Mouse (Mus musculus) heart, embryonic 11.5 days (tissue): Measurements from ENCODE around the gene Nanp. TPM values are rescaled to one million over a fixed set of nuclear protein-coding genes. Genes with fewer than 3 reads are reported as not detected.
A peak's percentile ranks its signal among the peaks of the same experiment; 100 is the strongest.

Experiments used
- ATAC-seq: fragments of 200-750 bp; cut with Nextera tagmentation; replicated peaks from 2 replicates; pipeline ENCODE4 v1.8.0; 2017; ENCODE audit warnings: moderate library complexity; ENCODE audit not compliant: insufficient number of reproducible peaks, low FRiP score, low TSS enrichment
- H3K27ac ChIP-seq: fragments of 300-500 bp; sonication (generic); 2 replicates; pipeline ENCODE4 v1.5.1; 2014; ENCODE audit warnings: mild to moderate bottlenecking, low read depth, low read length
- H3K27me3 ChIP-seq: fragments of 300-500 bp; sonication (generic); 2 replicates; pipeline ENCODE4 v1.6.1; 2014; ENCODE audit warnings: mild to moderate bottlenecking, low read length, mixed read lengths; ENCODE audit not compliant: control insufficient read depth, insufficient read depth
- H3K36me3 ChIP-seq: fragments of 300-500 bp; sonication (generic); 2 replicates; pipeline ENCODE4 v1.6.1; 2014; ENCODE audit warnings: mild to moderate bottlenecking, low read length, moderate library complexity, mixed read lengths; ENCODE audit not compliant: control insufficient read depth, insufficient read depth
- H3K4me1 ChIP-seq: fragments of 300-500 bp; sonication (generic); 2 replicates; pipeline ENCODE4 v1.6.1; 2014; ENCODE audit warnings: low read length; ENCODE audit not compliant: control insufficient read depth, insufficient read depth
- H3K4me2 ChIP-seq: fragments of 300-500 bp; sonication (generic); 2 replicates; pipeline ENCODE4 v1.6.1; 2014; ENCODE audit warnings: mild to moderate bottlenecking, moderate library complexity
- H3K4me3 ChIP-seq: fragments of 300-500 bp; sonication (generic); 2 replicates; pipeline ENCODE4 v1.5.1; 2014; ENCODE audit warnings: low read depth, low read length
- H3K9ac ChIP-seq: fragments of 300-500 bp; sonication (generic); 2 replicates; pipeline ENCODE4 v1.6.1; 2014; ENCODE audit warnings: mild to moderate bottlenecking, low read depth, low read length, moderate library complexity
- H3K9me3 ChIP-seq: fragments of 300-500 bp; sonication (generic); replicated peaks from 2 replicates; pipeline ENCODE4 v1.6.1; 2016; ENCODE audit warnings: low read length; ENCODE audit not compliant: control insufficient read depth
- WGBS: fragments of 180-500 bp; shearing (Covaris S2); extraction: QIAGEN DNeasy Blood & Tissue Kit; methylation state at CpG from one replicate; pipeline ENCODE4 v1.1.7; 2014; ENCODE audit not compliant: insufficient replicate concordance; 5-methylcytosine and 5-hydroxymethylcytosine counted together
- polyA plus RNA-seq: library from polyadenylated mRNA; unstranded; fragments of >200 nt; fragmentation: Nextera tagmentation; extraction: Ambion mirVana; gene quantifications from 2 replicates; pipeline ENCODE4 v1.2.1, GENCODE M21; 2014

Gene Nanp
- polyA plus RNA-seq = 28.6 and 36.4 TPM in 2 replicates

DNA sequence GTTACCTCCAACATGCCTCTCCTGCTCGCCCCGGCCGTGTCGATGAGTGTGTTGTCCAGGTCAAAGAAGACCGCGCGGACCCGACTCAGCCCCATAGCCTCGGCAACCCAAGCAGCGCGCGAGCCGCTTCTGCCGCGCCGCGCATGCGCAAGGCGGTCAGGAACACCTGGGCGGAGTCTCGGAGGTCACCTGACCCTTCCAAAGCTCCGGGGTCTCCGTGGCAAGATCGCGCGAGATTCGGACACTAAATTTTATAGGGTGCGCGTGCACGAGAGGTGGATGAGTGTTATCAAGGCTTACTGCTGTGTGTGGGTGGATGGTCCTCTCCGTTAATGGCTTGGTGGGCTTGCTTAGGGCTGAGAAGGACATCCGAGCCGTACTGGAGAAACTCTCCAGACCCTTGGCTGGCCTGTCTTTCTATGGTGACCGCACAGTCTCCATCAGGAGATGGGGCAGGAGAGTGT lies at the start of gene Nanp, which contains the start of gene Ninl:
Nanp (minus strand) TSS at position 167 of the 464 bp plus-strand sequence.
Ninl (minus strand) TSS at position 151 of the 464 bp plus-strand sequence.
- H3K4me3 ChIP-seq = peak within 1 kb of the TSS; percentile 87
- peak within 1 kb of the TSS; percentile 74 for H3K27ac ChIP-seq
- H3K4me1 ChIP-seq = peaks cover 8% of the 10 kb centered on the region; the same call in 1 of the 2 replicates
- no peaks in the 10 kb centered on the region for H3K9me3 ChIP-seq
- no peaks in the 10 kb centered on the region for H3K36me3 ChIP-seq
- peak within 1 kb of the TSS; percentile 95 for H3K9ac ChIP-seq
- ATAC-seq = peak; percentile 95
- H3K27me3 ChIP-seq = no peaks in the 10 kb centered on the region
- WGBS = under 1% methylated on average over 30 of the region's 34 CpGs
- peak within 1 kb of the TSS; percentile 85 for H3K4me2 ChIP-seq

DNA sequence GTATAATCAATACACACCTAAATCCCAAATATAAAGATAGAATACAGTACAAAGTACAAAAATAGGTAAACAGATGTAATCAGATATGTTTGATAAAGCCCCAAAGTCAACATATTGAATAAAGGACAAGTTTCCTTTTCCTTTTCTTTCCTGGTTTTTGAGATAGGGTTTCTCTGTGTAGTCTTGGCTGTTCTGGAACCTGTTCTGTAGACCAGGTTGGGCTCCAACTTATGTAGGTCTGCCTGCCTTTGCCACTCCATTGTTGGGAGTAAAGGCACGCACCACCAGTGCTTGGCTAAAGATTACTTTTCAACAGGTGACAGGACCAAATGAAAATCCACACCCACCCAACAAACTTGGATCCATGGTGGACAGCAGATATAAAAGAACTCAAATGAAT lies 17.4 kb upstream of the Nanp start:
- 81% methylated on average over 1 of the region's 1 CpGs for WGBS
- no peaks in the 10 kb centered on the region for H3K9me3 ChIP-seq
- H3K4me1 ChIP-seq = no peaks in the 10 kb centered on the region

DNA sequence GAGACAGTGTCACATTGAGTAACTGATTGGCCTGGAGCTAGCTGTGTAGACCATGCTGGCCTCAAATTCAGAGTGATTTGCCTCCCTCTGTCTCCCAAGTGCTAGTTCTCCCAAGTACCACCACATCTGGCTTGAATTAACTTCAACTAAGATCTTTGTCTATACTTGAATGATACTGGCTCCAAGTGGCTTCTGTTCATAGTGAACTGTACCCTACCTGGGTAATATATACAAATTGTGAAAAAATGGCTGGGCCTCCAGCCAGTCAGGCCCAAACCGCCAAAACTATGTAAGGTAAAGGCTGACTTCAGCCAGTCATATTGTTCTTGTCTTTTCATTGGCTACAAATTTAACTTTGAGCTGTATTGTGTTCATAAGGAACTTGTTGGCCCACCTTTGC lies 1.2 kb upstream of the Nanp start:
- H3K4me2 ChIP-seq = no peak overlapping the region
- H3K9me3 ChIP-seq = no peaks in the 10 kb centered on the region
- no peak overlapping the region for H3K9ac ChIP-seq
- H3K36me3 ChIP-seq = no peaks in the 10 kb centered on the region
- H3K4me3 ChIP-seq = no peak overlapping the region
- no peaks in the 10 kb centered on the region for H3K27me3 ChIP-seq
- WGBS = 90% methylated on average over 1 of the region's 1 CpGs
- ATAC-seq = no peak
- peaks cover 8% of the 10 kb centered on the region; the same call in 1 of the 2 replicates for H3K4me1 ChIP-seq
- H3K27ac ChIP-seq = no peak overlapping the region

More for the DNA sequence above, 17.4 kb upstream of the Nanp start:
- Histone ChIP-seq H3K4me2 (no peak overlapping the region), H3K36me3 (no peaks in the 10 kb centered on the region), H3K9ac (no peak overlapping the region), H3K4me3 (no peak overlapping the region), H3K27me3 (no peaks in the 10 kb centered on the region), H3K27ac (no peak overlapping the region)
- ATAC-seq = no peak

DNA sequence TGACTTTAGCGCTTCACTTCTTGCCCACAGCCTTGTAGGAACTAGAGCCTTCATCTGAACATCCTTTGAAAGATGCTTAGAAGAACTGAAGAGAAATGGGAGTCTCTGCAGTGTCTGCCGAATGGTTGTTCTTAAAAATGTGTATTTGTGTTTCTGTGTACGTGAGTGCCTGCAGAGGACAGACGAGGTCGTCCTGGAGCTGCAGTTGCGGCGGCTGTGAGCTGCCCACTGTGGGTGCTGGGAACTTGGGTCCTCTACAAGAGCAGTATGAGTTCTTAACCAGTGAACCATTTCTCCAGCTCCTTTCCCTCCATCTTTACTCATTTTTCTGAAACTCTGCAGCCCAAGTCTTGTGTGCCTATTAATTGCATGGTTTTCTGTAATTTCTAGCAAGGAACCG lies 528 bp upstream of the Nanp start:
- Histone ChIP-seq H3K4me2 (peak overlapping the region; percentile 85), H3K9me3 (no peaks in the 10 kb centered on the region), H3K27ac (peak overlapping the region; percentile 62), H3K27me3 (no peaks in the 10 kb centered on the region), H3K4me3 (peak overlapping the region; percentile 87), H3K4me1 (peaks cover 8% of the 10 kb centered on the region; the same call in 1 of the 2 replicates), H3K9ac (peak overlapping the region; percentile 95), H3K36me3 (no peaks in the 10 kb centered on the region)
- 50% methylated on average over 8 of the region's 8 CpGs for WGBS
- ATAC-seq = no peak

DNA sequence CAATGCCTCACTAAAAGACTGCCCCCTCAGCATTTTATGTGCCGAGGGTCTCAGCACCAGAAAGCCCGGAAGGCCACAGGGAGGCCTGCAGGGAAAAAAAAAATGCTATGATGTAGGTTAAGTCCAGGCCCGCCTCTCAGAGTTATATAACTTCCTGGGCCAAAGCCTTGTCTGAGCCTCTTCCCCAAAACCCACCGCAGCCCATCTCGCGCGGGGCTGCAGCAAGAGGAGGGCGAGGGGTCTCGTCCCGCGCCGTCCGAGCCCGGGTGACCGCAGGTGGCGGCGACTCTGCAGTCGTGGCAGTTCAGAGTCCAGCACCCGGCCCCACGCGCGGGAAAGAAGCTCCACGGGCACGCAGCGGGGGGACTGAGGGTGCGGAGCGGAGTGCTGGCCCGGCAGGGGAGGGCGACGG lies 381 bp downstream of the Nanp start:
- Histone ChIP-seq H3K4me3 (peak overlapping the region; percentile 87), H3K9ac (peak overlapping the region; percentile 95), H3K27ac (peak overlapping the region; percentile 74), H3K9me3 (no peaks in the 10 kb centered on the region), H3K4me2 (peak overlapping the region; percentile 85), H3K27me3 (no peaks in the 10 kb centered on the region), H3K36me3 (no peaks in the 10 kb centered on the region), H3K4me1 (peaks cover 8% of the 10 kb centered on the region; the same call in 1 of the 2 replicates)
- ATAC-seq = no peak; the same call in 1 of the 2 replicates
- WGBS = 0% methylated on average over 30 of the region's 30 CpGs

DNA sequence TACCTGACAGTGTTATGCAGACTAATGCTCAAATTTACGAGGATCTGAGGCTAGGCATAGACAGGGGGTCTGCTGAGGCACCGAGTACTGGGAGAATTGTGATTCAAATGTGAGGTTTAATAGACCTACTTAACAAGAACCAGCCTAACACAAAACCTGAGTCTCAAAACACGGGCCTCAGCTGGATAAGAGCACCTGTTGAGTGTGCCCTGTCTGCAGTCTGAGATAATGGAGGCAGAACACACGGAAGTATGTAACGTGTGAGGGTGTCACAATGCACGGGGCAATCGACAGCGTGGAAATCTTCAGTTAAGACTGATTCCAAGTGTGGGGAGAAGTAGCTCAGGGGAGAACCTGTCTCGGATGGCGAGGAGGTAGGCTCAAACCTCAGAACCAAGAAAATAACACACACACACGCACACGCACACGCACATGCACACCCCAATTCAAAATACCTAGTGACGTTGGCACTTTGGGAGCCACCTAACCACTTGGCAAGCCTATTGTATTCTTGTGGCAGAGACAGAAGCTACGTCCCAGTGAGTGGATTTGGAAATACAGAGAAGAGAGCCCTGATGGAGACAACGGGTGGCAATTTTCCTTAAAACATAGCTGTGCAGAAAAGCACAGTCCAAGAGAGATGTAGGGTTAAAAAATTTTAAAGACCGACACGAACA lies 1.2 kb downstream of the Nanp start:
- Histone ChIP-seq H3K36me3 (no peaks in the 10 kb centered on the region), H3K4me1 (peaks cover 8% of the 10 kb centered on the region; the same call in 1 of the 2 replicates), H3K27me3 (no peaks in the 10 kb centered on the region), H3K27ac (peak overlapping the region; percentile 23), H3K4me3 (peak overlapping the region; percentile 87), H3K4me2 (peak overlapping the region; percentile 85), H3K9ac (peak overlapping the region; percentile 95), H3K9me3 (no peaks in the 10 kb centered on the region)
- peak; percentile 59; the same call in 1 of the 2 replicates for ATAC-seq
- WGBS = 56% methylated on average over 18 of the region's 18 CpGs

DNA sequence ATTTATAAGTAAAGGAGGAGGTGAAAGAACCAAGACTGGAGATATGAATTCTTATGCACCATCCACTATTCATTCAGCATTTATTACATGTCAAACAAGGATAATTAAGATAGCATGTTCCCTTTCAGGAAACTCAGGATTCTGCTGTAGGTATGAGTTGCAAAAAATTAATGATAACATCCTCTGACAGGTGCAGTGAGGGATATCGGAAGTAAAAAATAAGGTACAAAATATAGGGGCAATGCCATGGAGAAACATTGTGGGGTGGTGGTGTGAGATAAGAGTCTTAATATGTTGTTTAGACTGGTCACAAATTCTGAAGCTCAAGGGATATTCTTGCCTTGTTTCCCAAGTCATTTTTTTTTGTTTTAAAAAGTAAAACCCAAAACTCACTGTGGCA lies 1.9 kb downstream of the Nanp start:
- H3K4me2 ChIP-seq = peak overlapping the region; percentile 85
- no peaks in the 10 kb centered on the region for H3K36me3 ChIP-seq
- H3K4me1 ChIP-seq = peaks cover 8% of the 10 kb centered on the region; the same call in 1 of the 2 replicates
- peak overlapping the region; percentile 87 for H3K4me3 ChIP-seq
- no peaks in the 10 kb centered on the region for H3K9me3 ChIP-seq
- no peaks in the 10 kb centered on the region for H3K27me3 ChIP-seq
- WGBS = 86% methylated on average over 1 of the region's 1 CpGs
- ATAC-seq = no peak
- peak overlapping the region; percentile 23; the same call in 1 of the 2 replicates for H3K27ac ChIP-seq
- H3K9ac ChIP-seq = no peak overlapping the region

DNA sequence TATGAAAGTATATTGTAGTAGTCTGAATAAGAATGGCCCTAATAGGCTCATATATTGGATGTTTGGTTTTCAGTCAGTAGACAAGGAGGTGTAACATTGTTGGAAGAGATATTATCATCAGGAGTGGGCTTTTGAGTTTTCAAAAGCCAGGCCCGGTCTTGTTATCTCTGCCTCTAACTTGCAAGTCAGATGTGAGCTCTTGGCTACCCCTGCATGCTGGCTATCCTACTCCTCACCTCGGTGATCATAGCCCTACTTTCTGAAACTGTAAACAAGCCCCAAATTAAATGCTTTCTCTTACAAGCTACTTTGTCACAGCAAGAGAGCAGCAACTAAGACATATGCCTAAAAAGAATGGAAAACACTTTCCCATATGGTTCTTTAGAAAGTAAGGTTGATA lies 2.5 kb downstream of the Nanp start:
- Histone ChIP-seq H3K36me3 (no peaks in the 10 kb centered on the region), H3K27me3 (no peaks in the 10 kb centered on the region), H3K9ac (no peak overlapping the region), H3K9me3 (no peaks in the 10 kb centered on the region), H3K4me2 (peak overlapping the region; percentile 52), H3K4me3 (no peak overlapping the region; the same call in 1 of the 2 replicates), H3K4me1 (peaks cover 8% of the 10 kb centered on the region; the same call in 1 of the 2 replicates), H3K27ac (no peak overlapping the region)
- no peak for ATAC-seq
- WGBS = 47% methylated on average over 2 of the region's 2 CpGs
